Mouse (Mus musculus): ENCODE measurements around the gene Pola2. TPM values are rescaled to one million over a fixed set of nuclear protein-coding genes. Genes with fewer than 3 reads are reported as not detected.

The Pola2 gene
- total RNA-seq (2021), result 10 to 100 TPM; 10.6 to 10.9 TPM

GRCm38 (mm10) chr19:5963883-5964562 lies at the start of gene Pola2:
Gene Pola2 (minus strand): TSS chr19:5964202.
- peak; percentile 90 to 93 for DNase-seq
- intact Hi-C loops (cut with DNase I), result loop anchor here (2.0 kb wide), 1 partner anchor 163 kb away; no protein-coding TSS in a partner anchor

GRCm38 (mm10) chr19:6013691-6014090 lies 49.7 kb upstream of the Pola2 start:
- DNase-seq, result no peak
- intact Hi-C loops (cut with DNase I), result no loop called here

GRCm38 (mm10) chr19:6009137-6009536 lies 45.1 kb upstream of the Pola2 start:
- intact Hi-C loops (cut with DNase I), result no loop called here
- no peak for DNase-seq

- intact Hi-C loops (cut with DNase I), result no loop called here
Observed at GRCm38 (mm10) chr19:6007013-6007412, 43.0 kb upstream of the Pola2 start.

GRCm38 (mm10) chr19:6005541-6005940 lies 41.5 kb upstream of the Pola2 start:
- no peak for DNase-seq
- intact Hi-C loops (cut with DNase I), result no loop called here

More at GRCm38 (mm10) chr19:6007013-6007412, 43.0 kb upstream of the Pola2 start:
- DNase-seq, result no peak

GRCm38 (mm10) chr19:5999969-6000368 lies 36.0 kb upstream of the Pola2 start:
- intact Hi-C loops (cut with DNase I), result loop anchor here (10.0 kb wide), 1 partner anchor 445 kb away; no protein-coding TSS in a partner anchor
- no peak for DNase-seq

- intact Hi-C loops (cut with DNase I), result loop anchor here (10.0 kb wide), 1 partner anchor 443 kb away; no protein-coding TSS in a partner anchor
- DNase-seq, result no peak
Observed at GRCm38 (mm10) chr19:5998180-5998579, 34.2 kb upstream of the Pola2 start.

- DNase-seq, result no peak
- intact Hi-C loops (cut with DNase I), result loop anchor here (10.0 kb wide), 1 partner anchor 440 kb away; no protein-coding TSS in a partner anchor
Observed at GRCm38 (mm10) chr19:5994711-5995110, 30.7 kb upstream of the Pola2 start.

- no peak for DNase-seq
- intact Hi-C loops (cut with DNase I), result loop anchor here (10.0 kb wide), 1 partner anchor 437 kb away; no protein-coding TSS in a partner anchor
Observed at GRCm38 (mm10) chr19:5992012-5992411, 28.0 kb upstream of the Pola2 start.

GRCm38 (mm10) chr19:5991467-5991866 lies 27.5 kb upstream of the Pola2 start:
- intact Hi-C loops (cut with DNase I), result loop anchor here (10.0 kb wide), 1 partner anchor 437 kb away; no protein-coding TSS in a partner anchor
- no peak for DNase-seq

- no peak for DNase-seq
- intact Hi-C loops (cut with DNase I), result loop anchor here (10.0 kb wide), 1 partner anchor 436 kb away; no protein-coding TSS in a partner anchor
Observed at GRCm38 (mm10) chr19:5990921-5991320, 26.9 kb upstream of the Pola2 start.

- intact Hi-C loops (cut with DNase I), result loop anchor here (10.0 kb wide), 1 partner anchor 435 kb away; no protein-coding TSS in a partner anchor
- no peak for DNase-seq
Observed at GRCm38 (mm10) chr19:5990033-5990432, 26.0 kb upstream of the Pola2 start.

GRCm38 (mm10) chr19:5989585-5989984 lies 25.6 kb upstream of the Pola2 start:
- intact Hi-C loops (cut with DNase I), result no loop called here
- no peak for DNase-seq

- DNase-seq, result peak; percentile 31 to 58
Observed at GRCm38 (mm10) chr19:5988815-5989452, 24.9 kb upstream of the Pola2 start.

GRCm38 (mm10) chr19:5988027-5988814 lies 24.2 kb upstream of the Pola2 start:
- intact Hi-C loops (cut with DNase I), result no loop called here
- DNase-seq, result no peak

More at GRCm38 (mm10) chr19:5988815-5989452, 24.9 kb upstream of the Pola2 start:
- intact Hi-C loops (cut with DNase I), result no loop called here

- intact Hi-C loops (cut with DNase I), result no loop called here
Observed at GRCm38 (mm10) chr19:5986043-5986442, 22.0 kb upstream of the Pola2 start, which contains the start of gene Slc22a20. Gene Slc22a20 (minus strand): TSS chr19:5986143.

GRCm38 (mm10) chr19:5980477-5980876 lies 16.5 kb upstream of the Pola2 start:
- intact Hi-C loops (cut with DNase I), result no loop called here
- DNase-seq, result no peak

More at GRCm38 (mm10) chr19:5986043-5986442, 22.0 kb upstream of the Pola2 start, which contains the start of gene Slc22a20:
- no peak for DNase-seq

GRCm38 (mm10) chr19:5977717-5978116 lies 13.7 kb upstream of the Pola2 start:
- intact Hi-C loops (cut with DNase I), result no loop called here
- DNase-seq, result peak in 1 of 2 experiments; percentile 20

GRCm38 (mm10) chr19:5975676-5976075 lies 11.7 kb upstream of the Pola2 start:
- DNase-seq, result no peak
- intact Hi-C loops (cut with DNase I), result no loop called here

GRCm38 (mm10) chr19:5975112-5975511 lies 11.1 kb upstream of the Pola2 start:
- DNase-seq, result no peak
- intact Hi-C loops (cut with DNase I), result no loop called here
